Mouse (Mus musculus) urinary bladder, postnatal 36 days (tissue): Measurements from ENCODE around the gene Hist1h3d.
"Not testable (repeated sequence)": the region's sequence is repeated elsewhere in the genome, so short reads cannot be mapped to it uniquely, and the experiment has no call there.

ENCODE experiments used
- DNase-seq, 2 experiments: peaks; one replicate each; pipeline ENCODE4 v3.0.0; 2022; ENCODE audit warnings: low spot score in 2 of 2, mixed read lengths in 1 of 2

The Hist1h3d gene

GRCm38 (mm10) chr13:23575271-23575851 lies at the start of gene Hist1h3d:
Gene Hist1h3d (plus strand): TSS chr13:23575763.
- DNase-seq = no peak

- DNase-seq = no peak
Observed at GRCm38 (mm10) chr13:23525901-23526300, 49.7 kb upstream of the Hist1h3d start.

GRCm38 (mm10) chr13:23526312-23526711 lies 49.3 kb upstream of the Hist1h3d start:
- peak; percentile 90 to 91 for DNase-seq

GRCm38 (mm10) chr13:23529005-23529404 lies 46.6 kb upstream of the Hist1h3d start:
- DNase-seq = no peak

GRCm38 (mm10) chr13:23529480-23530165 lies 45.9 kb upstream of the Hist1h3d start:
- DNase-seq = no peak

- peak; percentile 47 to 56 for DNase-seq
Observed at GRCm38 (mm10) chr13:23530181-23530900, 45.2 kb upstream of the Hist1h3d start.

- peak; percentile 96 to 98 for DNase-seq
Observed at GRCm38 (mm10) chr13:23530901-23531875, 44.4 kb upstream of the Hist1h3d start, which contains the start of gene Hist1h4h. Gene Hist1h4h (plus strand): TSS chr13:23531050.

- DNase-seq = no peak
Observed at GRCm38 (mm10) chr13:23532262-23533075, 43.1 kb upstream of the Hist1h3d start.

GRCm38 (mm10) chr13:23533560-23534367 lies 41.8 kb upstream of the Hist1h3d start, which contains the start of gene Hist1h2af:
Gene Hist1h2af (plus strand): TSS chr13:23533906.
- peak; percentile 40 to 54 for DNase-seq

- no peak for DNase-seq
Observed at GRCm38 (mm10) chr13:23534368-23535131, 41.0 kb upstream of the Hist1h3d start.

GRCm38 (mm10) chr13:23535137-23536075 lies 40.2 kb upstream of the Hist1h3d start, which contains the start of gene Hist1h3g:
Gene Hist1h3g (plus strand): TSS chr13:23535422.
- DNase-seq = peak; percentile 77 to 81

- DNase-seq = no peak
Observed at GRCm38 (mm10) chr13:23536076-23536822, 39.3 kb upstream of the Hist1h3d start.

GRCm38 (mm10) chr13:23537006-23537710 lies 38.4 kb upstream of the Hist1h3d start:
- DNase-seq = no peak

GRCm38 (mm10) chr13:23538249-23538648 lies 37.3 kb upstream of the Hist1h3d start:
- no peak for DNase-seq

GRCm38 (mm10) chr13:23539821-23540220 lies 35.7 kb upstream of the Hist1h3d start:
- DNase-seq = not testable (repeated sequence)

GRCm38 (mm10) chr13:23541497-23541896 lies 34.1 kb upstream of the Hist1h3d start:
- no peak for DNase-seq
